Mouse (Mus musculus) NIH3T3 (cell line): ENCODE results near the gene Kalrn.

Experiments
- DNase-seq: peaks from one replicate; pipeline ENCODE4 v3.0.0-alpha.2; 2012; ENCODE audit warnings: low read depth

Gene Kalrn

GRCm38 (mm10) chr16:34035780-34036179, 537.6 kb downstream of the Kalrn start:
- DNase-seq = no peak

- no peak for DNase-seq
These were observed 539.1 kb downstream of the Kalrn start for GRCm38 (mm10) chr16:34034267-34034666.

- no peak for DNase-seq
These were observed 541.2 kb downstream of the Kalrn start for GRCm38 (mm10) chr16:34032011-34032645.

GRCm38 (mm10) chr16:34031565-34031964, 541.8 kb downstream of the Kalrn start:
- DNase-seq = no peak

GRCm38 (mm10) chr16:34030379-34030778, 543.0 kb downstream of the Kalrn start:
- no peak for DNase-seq

- no peak for DNase-seq
These were observed 543.5 kb downstream of the Kalrn start for GRCm38 (mm10) chr16:34029790-34030189.

- no peak for DNase-seq
These were observed 556.1 kb downstream of the Kalrn start for GRCm38 (mm10) chr16:34017241-34017640.

- DNase-seq = no peak
These were observed 561.1 kb downstream of the Kalrn start for GRCm38 (mm10) chr16:34011991-34012845.

GRCm38 (mm10) chr16:34009567-34009966, 563.8 kb downstream of the Kalrn start:
- DNase-seq = no peak

GRCm38 (mm10) chr16:34005986-34006385, 567.3 kb downstream of the Kalrn start:
- DNase-seq = no peak

- DNase-seq = peak; percentile 28
These were observed 569.2 kb downstream of the Kalrn start for GRCm38 (mm10) chr16:34004128-34004578.

GRCm38 (mm10) chr16:34003566-34004127, 569.7 kb downstream of the Kalrn start:
- no peak for DNase-seq

- peak; percentile 89 for DNase-seq
These were observed 572.6 kb downstream of the Kalrn start for GRCm38 (mm10) chr16:34000715-34001114.

GRCm38 (mm10) chr16:33999388-33999787, 573.9 kb downstream of the Kalrn start:
- peak; percentile 77 for DNase-seq

GRCm38 (mm10) chr16:33998011-33998410, 575.3 kb downstream of the Kalrn start:
- DNase-seq = no peak

- peak; percentile 81 for DNase-seq
These were observed 577.3 kb downstream of the Kalrn start for GRCm38 (mm10) chr16:33996030-33996429.

- no peak for DNase-seq
These were observed 577.8 kb downstream of the Kalrn start for GRCm38 (mm10) chr16:33995496-33995895.

- no peak for DNase-seq
These were observed 579.0 kb downstream of the Kalrn start for GRCm38 (mm10) chr16:33994321-33994720.

GRCm38 (mm10) chr16:33990712-33991111, 582.6 kb downstream of the Kalrn start:
- no peak for DNase-seq

GRCm38 (mm10) chr16:33989106-33989505, 584.2 kb downstream of the Kalrn start:
- no peak for DNase-seq

- peak; percentile 83 for DNase-seq
These were observed 584.8 kb downstream of the Kalrn start for GRCm38 (mm10) chr16:33988358-33989012.

GRCm38 (mm10) chr16:33986993-33987392, 586.3 kb downstream of the Kalrn start:
- DNase-seq = no peak
